Mouse (Mus musculus): Measurements from ENCODE around the gene Vmp1. TPM values are rescaled to one million over a fixed set of nuclear protein-coding genes. Genes with fewer than 3 reads are reported as not detected.

Vmp1 gene
- polyA plus RNA-seq, 1 experiment: 101 TPM

DNA sequence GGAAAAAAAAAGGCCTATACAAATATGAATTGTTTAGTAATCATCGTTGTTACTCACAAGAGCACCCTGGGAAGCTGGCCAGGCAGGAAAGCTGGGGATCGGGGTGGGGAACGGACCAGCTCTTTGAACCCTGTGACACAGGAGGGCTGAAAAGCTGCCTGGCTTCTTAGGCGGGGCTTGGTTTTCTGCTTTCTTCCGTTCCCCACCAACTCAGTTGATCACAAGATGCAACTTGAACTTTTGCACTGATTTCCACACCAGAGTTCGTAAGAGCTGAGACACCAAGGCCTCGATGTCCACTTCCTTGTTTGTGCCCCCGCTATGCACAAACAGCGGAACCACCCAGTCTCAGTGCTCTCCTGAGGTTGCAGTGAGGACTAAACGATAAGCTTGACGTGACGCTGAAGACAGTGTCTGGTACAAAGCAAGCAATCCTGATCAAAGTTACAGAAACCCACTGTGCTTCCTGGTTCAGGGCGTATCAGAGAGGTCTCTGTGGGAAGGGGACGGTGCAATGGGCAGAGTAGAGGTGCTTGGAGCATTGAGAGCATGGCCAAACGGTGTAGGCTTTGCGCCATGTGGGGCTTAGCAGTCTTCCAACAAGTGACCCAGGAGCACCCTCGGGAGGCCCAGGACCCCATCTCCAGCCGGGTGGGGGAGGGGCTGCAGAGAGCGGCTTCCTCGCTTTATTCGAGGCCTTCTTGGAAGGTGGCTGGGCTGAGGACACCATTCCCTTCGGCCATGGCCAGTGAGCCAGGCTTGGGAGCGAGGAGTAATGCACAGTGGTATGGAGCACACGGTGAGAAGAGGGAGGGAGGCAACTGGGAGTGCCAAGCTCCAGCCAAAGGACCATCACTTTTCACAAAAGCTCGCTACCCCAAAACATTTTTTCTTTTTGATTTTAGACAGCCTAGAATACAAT, 104.6 kb downstream of the Vmp1 start:
- Histone ChIP-seq H3K27ac (ENCODE audit: insufficient read depth, low read length) (no peak overlapping the region), H3K27me3 (ENCODE audit: control insufficient read depth, insufficient read depth, low read length, poor library complexity, severe bottlenecking) (no peaks in the 10 kb centered on the region), H3K9ac (ENCODE audit: low read depth, poor library complexity, severe bottlenecking) (0 out of 2 replicates have a peak overlapping the region, but pooled peaks have one; percentile 1), H3K36me3 (ENCODE audit: control insufficient read depth, insufficient read depth, low read length, poor library complexity, severe bottlenecking) (no peaks in the 10 kb centered on the region), H3K9me3 (replicated peaks; ENCODE audit: control insufficient read depth, insufficient read depth, low read length, poor library complexity, severe bottlenecking) (no peaks in the 10 kb centered on the region), H3K4me1 (ENCODE audit: control insufficient read depth, insufficient read depth, low read length) (peaks cover 16% of the 10 kb centered on the region), H3K4me3 (ENCODE audit: low read depth, low read length) (no peak overlapping the region)
- TF ChIP-seq POLR2A (IDR thresholded peaks at IDR 0.05; ENCODE audit: insufficient read depth, low read length): no peak
- no peak for TF ChIP-seq CTCF (IDR thresholded peaks at IDR 0.05; ENCODE audit: low read depth, low read length)
- TF ChIP-seq EP300 (IDR thresholded peaks at IDR 0.05; ENCODE audit: insufficient read depth, low read depth, low read length): no peak

DNA sequence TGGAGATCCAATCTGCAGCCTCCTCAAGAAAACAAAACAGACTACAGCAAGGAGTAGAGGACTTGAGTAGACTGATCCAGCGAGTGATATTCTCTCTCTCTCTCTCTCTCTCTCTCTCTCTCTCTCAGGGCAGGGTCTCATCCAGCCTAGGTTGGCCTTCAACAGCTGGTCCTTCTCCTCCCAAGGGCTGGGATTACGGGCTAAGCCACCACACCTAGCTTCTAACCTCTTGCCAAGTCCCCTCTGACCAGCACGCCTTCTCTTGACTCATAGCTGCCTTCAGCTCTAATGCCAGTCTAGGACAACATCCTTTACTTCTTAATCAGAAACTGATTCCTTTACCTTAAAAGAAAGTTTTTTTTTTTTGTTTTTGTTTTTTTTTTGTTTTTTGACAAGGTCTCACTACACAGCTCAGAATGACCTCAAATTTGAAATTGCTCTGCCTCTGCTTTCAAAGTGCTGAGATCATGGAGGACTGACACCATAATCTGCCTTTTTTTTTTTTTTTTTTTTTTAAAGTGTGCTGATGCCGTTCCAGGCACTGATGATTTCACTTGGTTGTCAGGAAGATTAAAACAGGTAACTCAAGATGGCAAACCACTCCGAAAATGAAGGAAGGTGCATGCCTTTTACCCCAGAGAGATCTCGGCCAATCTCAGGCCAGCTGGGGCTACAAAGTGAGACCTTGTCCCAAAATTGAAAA, 105.4 kb downstream of the Vmp1 start:
- Histone ChIP-seq H3K9ac (ENCODE audit: low read depth, poor library complexity, severe bottlenecking) (0 out of 2 replicates have a peak overlapping the region, but pooled peaks have one; percentile 1), H3K27ac (ENCODE audit: insufficient read depth, low read length) (no peak overlapping the region; the same call in 1 of the 2 replicates), H3K4me1 (ENCODE audit: control insufficient read depth, insufficient read depth, low read length) (peaks cover 16% of the 10 kb centered on the region), H3K27me3 (ENCODE audit: control insufficient read depth, insufficient read depth, low read length, poor library complexity, severe bottlenecking) (no peaks in the 10 kb centered on the region), H3K9me3 (replicated peaks; ENCODE audit: control insufficient read depth, insufficient read depth, low read length, poor library complexity, severe bottlenecking) (no peaks in the 10 kb centered on the region), H3K4me3 (ENCODE audit: low read depth, low read length) (no peak overlapping the region), H3K36me3 (ENCODE audit: control insufficient read depth, insufficient read depth, low read length, poor library complexity, severe bottlenecking) (no peaks in the 10 kb centered on the region)
- TF ChIP-seq EP300 (IDR thresholded peaks at IDR 0.05; ENCODE audit: insufficient read depth, low read depth, low read length): no peak
- TF ChIP-seq POLR2A (IDR thresholded peaks at IDR 0.05; ENCODE audit: insufficient read depth, low read length): no peak
- no peak for TF ChIP-seq CTCF (IDR thresholded peaks at IDR 0.05; ENCODE audit: low read depth, low read length)

DNA sequence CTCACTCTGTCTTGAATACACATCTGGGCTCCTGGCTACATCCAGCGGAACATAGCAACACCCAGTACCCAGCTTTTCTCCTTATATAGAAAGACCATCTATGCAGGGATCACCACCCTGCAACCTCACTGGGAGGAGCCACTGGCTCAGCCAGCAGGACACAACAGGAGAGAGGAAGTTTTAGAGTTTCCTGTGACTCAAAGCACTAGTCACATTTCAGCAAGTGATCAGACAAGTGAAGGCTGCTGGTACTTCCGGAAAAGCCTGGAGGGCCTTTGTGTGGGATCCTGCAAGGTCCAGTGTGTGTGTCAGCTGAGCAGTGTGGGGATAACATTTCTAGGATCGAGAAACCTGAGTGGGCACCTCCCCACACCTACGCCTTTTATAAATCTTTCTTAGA, 106.4 kb downstream of the Vmp1 start:
- no peaks in the 10 kb centered on the region for H3K27me3 ChIP-seq (ENCODE audit: control insufficient read depth, insufficient read depth, low read length, poor library complexity, severe bottlenecking)
- no peaks in the 10 kb centered on the region for H3K9me3 ChIP-seq (replicated peaks; ENCODE audit: control insufficient read depth, insufficient read depth, low read length, poor library complexity, severe bottlenecking)
- peak overlapping the region; percentile 28; the same call in 1 of the 2 replicates for H3K27ac ChIP-seq (ENCODE audit: insufficient read depth, low read length)
- no peak for TF ChIP-seq EP300 (IDR thresholded peaks at IDR 0.05; ENCODE audit: insufficient read depth, low read depth, low read length)
- TF ChIP-seq CTCF (IDR thresholded peaks at IDR 0.05; ENCODE audit: low read depth, low read length): no peak
- no peak for TF ChIP-seq POLR2A (IDR thresholded peaks at IDR 0.05; ENCODE audit: insufficient read depth, low read length)
- H3K4me3 ChIP-seq (ENCODE audit: low read depth, low read length): no peak overlapping the region
- H3K9ac ChIP-seq (ENCODE audit: low read depth, poor library complexity, severe bottlenecking): no peak overlapping the region
- peaks cover 16% of the 10 kb centered on the region for H3K4me1 ChIP-seq (ENCODE audit: control insufficient read depth, insufficient read depth, low read length)
- H3K36me3 ChIP-seq (ENCODE audit: control insufficient read depth, insufficient read depth, low read length, poor library complexity, severe bottlenecking): no peaks in the 10 kb centered on the region

DNA sequence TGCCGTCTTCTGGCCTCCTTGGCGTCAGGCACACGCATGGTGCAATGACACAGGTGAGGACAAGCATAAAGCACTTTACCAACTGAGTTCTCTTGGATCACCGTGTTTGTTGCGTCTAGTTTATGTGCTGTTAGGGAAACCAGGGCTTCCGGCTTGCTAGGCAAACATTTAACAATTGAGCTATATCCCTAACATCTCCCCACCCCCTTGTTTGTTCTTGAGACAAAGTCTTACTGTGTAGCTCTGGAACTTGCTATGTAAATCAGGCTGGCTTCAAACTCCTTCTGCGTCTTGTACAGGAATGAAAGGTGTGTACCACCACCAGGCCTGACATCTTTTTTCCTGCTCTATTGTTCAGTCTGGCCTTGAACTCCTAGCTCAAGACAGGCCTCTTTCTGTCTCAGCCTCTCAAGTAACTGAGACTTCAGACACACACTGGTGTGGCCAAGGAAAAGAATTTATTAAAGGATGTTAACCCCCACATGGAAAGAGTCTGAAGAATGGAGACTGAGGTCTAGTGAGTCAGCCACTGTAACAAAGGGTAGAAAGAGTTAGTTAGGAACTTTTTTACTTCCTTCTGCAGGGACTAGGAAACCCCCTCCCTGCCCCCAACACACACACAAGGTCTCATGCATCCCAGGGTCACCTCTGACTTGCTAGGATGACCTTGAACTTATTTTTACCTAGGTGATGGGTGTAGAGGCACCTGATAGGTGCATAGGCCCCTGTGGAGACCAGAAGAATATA, 107.8 kb downstream of the Vmp1 start:
- Histone ChIP-seq H3K4me3 (ENCODE audit: low read depth, low read length) (no peak overlapping the region), H3K36me3 (ENCODE audit: control insufficient read depth, insufficient read depth, low read length, poor library complexity, severe bottlenecking) (no peaks in the 10 kb centered on the region), H3K27me3 (ENCODE audit: control insufficient read depth, insufficient read depth, low read length, poor library complexity, severe bottlenecking) (no peaks in the 10 kb centered on the region), H3K4me1 (ENCODE audit: control insufficient read depth, insufficient read depth, low read length) (peaks cover 10% of the 10 kb centered on the region), H3K9me3 (replicated peaks; ENCODE audit: control insufficient read depth, insufficient read depth, low read length, poor library complexity, severe bottlenecking) (no peaks in the 10 kb centered on the region), H3K27ac (ENCODE audit: insufficient read depth, low read length) (peak overlapping the region; percentile 53), H3K9ac (ENCODE audit: low read depth, poor library complexity, severe bottlenecking) (no peak overlapping the region)
- TF ChIP-seq POLR2A (IDR thresholded peaks at IDR 0.05; ENCODE audit: insufficient read depth, low read length): no peak
- TF ChIP-seq EP300 (IDR thresholded peaks at IDR 0.05; ENCODE audit: insufficient read depth, low read depth, low read length): no peak
- TF ChIP-seq CTCF (IDR thresholded peaks at IDR 0.05; ENCODE audit: low read depth, low read length): no peak

DNA sequence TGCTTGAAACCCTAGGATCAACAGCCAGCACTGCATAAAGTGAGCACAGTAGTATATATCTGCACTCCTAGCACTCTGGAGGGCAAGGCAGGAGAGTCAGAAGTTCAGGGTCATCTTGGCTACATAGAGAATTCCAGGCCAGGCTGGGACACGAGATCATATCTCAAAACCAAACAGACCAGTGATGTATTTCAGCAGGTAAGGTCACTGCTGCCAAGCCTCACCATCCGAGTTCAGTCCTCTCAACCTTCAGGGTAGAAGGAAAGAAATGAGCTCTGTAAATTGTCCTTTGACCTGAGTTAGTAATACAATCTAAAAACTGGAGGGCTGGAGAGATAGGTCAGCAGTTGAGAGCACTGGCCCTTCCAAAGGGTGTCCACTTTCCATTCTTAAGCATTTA, 109.2 kb downstream of the Vmp1 start:
- TF ChIP-seq CTCF (IDR thresholded peaks at IDR 0.05; ENCODE audit: low read depth, low read length) (no peak), POLR2A (IDR thresholded peaks at IDR 0.05; ENCODE audit: insufficient read depth, low read length) (no peak), EP300 (IDR thresholded peaks at IDR 0.05; ENCODE audit: insufficient read depth, low read depth, low read length) (no peak)
- Histone ChIP-seq H3K36me3 (ENCODE audit: control insufficient read depth, insufficient read depth, low read length, poor library complexity, severe bottlenecking) (no peaks in the 10 kb centered on the region), H3K4me3 (ENCODE audit: low read depth, low read length) (no peak overlapping the region), H3K27me3 (ENCODE audit: control insufficient read depth, insufficient read depth, low read length, poor library complexity, severe bottlenecking) (no peaks in the 10 kb centered on the region), H3K4me1 (ENCODE audit: control insufficient read depth, insufficient read depth, low read length) (peaks cover 8% of the 10 kb centered on the region), H3K9me3 (replicated peaks; ENCODE audit: control insufficient read depth, insufficient read depth, low read length, poor library complexity, severe bottlenecking) (no peaks in the 10 kb centered on the region), H3K27ac (ENCODE audit: insufficient read depth, low read length) (no peak overlapping the region), H3K9ac (ENCODE audit: low read depth, poor library complexity, severe bottlenecking) (no peak overlapping the region)

All from ES-Bruce4 (cell line).